Mouse (Mus musculus): Measurements from ENCODE around the gene Gm15155. TPM values are rescaled to one million over a fixed set of nuclear protein-coding genes. Genes with fewer than 3 reads are reported as not detected.
"Not testable (repeated sequence)": the region's sequence is repeated elsewhere in the genome, so short reads cannot be mapped to it uniquely, and the experiment has no call there.

The Gm15155 gene
- polyA plus RNA-seq, 1 experiment from 2014 or later: not detected

DNA sequence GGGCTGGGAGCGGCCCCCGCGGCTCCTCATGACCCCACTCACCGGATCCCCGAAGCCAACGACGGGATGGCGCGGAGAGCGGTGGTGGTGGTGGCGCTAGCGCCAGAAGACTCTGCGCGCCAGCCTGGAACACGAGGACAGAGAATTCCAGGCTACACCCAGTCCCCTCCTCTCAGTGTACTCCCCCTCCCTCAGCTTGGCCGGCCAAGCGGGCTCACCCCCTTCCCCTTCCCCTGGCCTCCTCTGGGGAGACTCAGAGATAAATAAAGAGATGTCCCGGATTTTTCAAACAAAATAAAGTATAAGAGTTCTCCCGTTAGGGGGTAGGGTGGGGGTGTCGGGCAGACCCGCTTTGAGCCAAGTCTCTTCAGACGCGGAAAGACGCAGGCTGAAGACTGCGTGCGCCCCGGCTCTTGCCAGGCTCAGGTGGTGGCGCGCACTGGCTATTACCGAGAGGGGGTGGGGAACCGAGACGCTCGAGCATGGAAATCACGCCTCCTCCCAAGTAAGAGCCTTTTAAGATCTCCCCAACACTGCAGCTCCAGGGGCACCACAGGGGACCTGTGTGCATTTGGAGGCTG lies 750 bp upstream of the Gm15155 start, which contains the start of gene Ptchd1:
Gene Ptchd1, minus strand, starts transcription at position 114 of the 581 bp plus-strand sequence.
- Histone ChIP-seq H3K4me2 (ENCODE audit: low read depth, low read length) (peak within 1 kb of the TSS; percentile 84), H3K4me3 (ENCODE audit: low read length) (peak within 1 kb of the TSS; percentile 51), H3K27me3 (replicated peaks; ENCODE audit: control insufficient read depth, insufficient read depth, low read length) (peaks cover 22% of the 10 kb centered on the region), H3K4me1 (ENCODE audit: control insufficient read depth, insufficient read depth, low read length) (no peaks in the 10 kb centered on the region), H3K36me3 (ENCODE audit: control insufficient read depth, insufficient read depth, low read length) (no peaks in the 10 kb centered on the region), H3K27ac (ENCODE audit: low read length) (no peak within 1 kb of the TSS), H3K9ac (ENCODE audit: low read depth, low read length) (peak within 1 kb of the TSS; percentile 40; the same call in 1 of the 2 replicates), H3K9me3 (ENCODE audit: control insufficient read depth, low read length) (no peaks in the 10 kb centered on the region)
- ATAC-seq: peak; percentile 66
- WGBS: 11% methylated on average over 34 of the region's 34 CpGs

DNA sequence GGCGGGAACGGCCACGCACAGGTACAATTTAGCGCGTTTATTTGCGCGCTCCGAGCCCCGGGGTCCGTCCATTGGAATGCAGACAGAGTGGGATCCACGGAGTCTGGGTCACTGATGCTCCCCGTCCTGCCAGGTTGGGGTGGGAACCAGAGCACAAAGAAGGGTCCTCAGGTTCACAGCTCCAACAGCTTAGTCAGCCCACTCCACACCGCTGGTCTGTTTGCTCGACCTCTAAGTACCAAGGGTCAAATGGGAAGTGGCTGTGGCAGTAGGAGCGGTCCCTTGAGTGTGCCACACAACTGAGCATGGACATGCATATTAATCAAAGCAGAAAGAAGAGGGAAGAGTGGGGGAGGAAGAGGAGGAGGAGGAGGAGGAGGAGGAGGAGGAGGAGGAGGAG lies 354 bp downstream of the Gm15155 start:
- peak overlapping the region; percentile 22 for H3K4me3 ChIP-seq (ENCODE audit: low read length)
- H3K9ac ChIP-seq (ENCODE audit: low read depth, low read length): no peak overlapping the region
- no peak overlapping the region for H3K27ac ChIP-seq (ENCODE audit: low read length)
- H3K36me3 ChIP-seq (ENCODE audit: control insufficient read depth, insufficient read depth, low read length): no peaks in the 10 kb centered on the region
- 23% methylated on average over 14 of the region's 15 CpGs for WGBS
- no peaks in the 10 kb centered on the region for H3K4me1 ChIP-seq (ENCODE audit: control insufficient read depth, insufficient read depth, low read length)
- H3K4me2 ChIP-seq (ENCODE audit: low read depth, low read length): peak overlapping the region; percentile 84
- H3K9me3 ChIP-seq (ENCODE audit: control insufficient read depth, low read length): no peaks in the 10 kb centered on the region
- peaks cover 22% of the 10 kb centered on the region for H3K27me3 ChIP-seq (replicated peaks; ENCODE audit: control insufficient read depth, insufficient read depth, low read length)
- ATAC-seq: no peak

GRCm38 (mm10) chrX:155625671-155626196 lies 1.2 kb downstream of the Gm15155 start:
- ATAC-seq: no peak
- no peak overlapping the region for H3K9ac ChIP-seq (ENCODE audit: low read depth, low read length)
- H3K4me3 ChIP-seq (ENCODE audit: low read length): no peak overlapping the region
- H3K27me3 ChIP-seq (replicated peaks; ENCODE audit: control insufficient read depth, insufficient read depth, low read length): peaks cover 22% of the 10 kb centered on the region
- no peak overlapping the region for H3K27ac ChIP-seq (ENCODE audit: low read length)
- H3K36me3 ChIP-seq (ENCODE audit: control insufficient read depth, insufficient read depth, low read length): no peaks in the 10 kb centered on the region
- no peaks in the 10 kb centered on the region for H3K9me3 ChIP-seq (ENCODE audit: control insufficient read depth, low read length)
- 10% methylated on average over 13 of the region's 13 CpGs for whole genome bisulfite sequencing
- no peak overlapping the region for H3K4me2 ChIP-seq (ENCODE audit: low read depth, low read length)
- H3K4me1 ChIP-seq (ENCODE audit: control insufficient read depth, insufficient read depth, low read length): no peaks in the 10 kb centered on the region

- Histone ChIP-seq H3K4me1 (ENCODE audit: control insufficient read depth, insufficient read depth, low read length) (no peaks in the 10 kb centered on the region), H3K4me2 (ENCODE audit: low read depth, low read length) (no peak overlapping the region), H3K27me3 (replicated peaks; ENCODE audit: control insufficient read depth, insufficient read depth, low read length) (no peaks in the 10 kb centered on the region), H3K9me3 (ENCODE audit: control insufficient read depth, low read length) (no peaks in the 10 kb centered on the region), H3K36me3 (ENCODE audit: control insufficient read depth, insufficient read depth, low read length) (no peaks in the 10 kb centered on the region), H3K27ac (ENCODE audit: low read length) (no peak overlapping the region), H3K9ac (ENCODE audit: low read depth, low read length) (no peak overlapping the region), H3K4me3 (ENCODE audit: low read length) (no peak overlapping the region)
- no peak for ATAC-seq
- WGBS: 0% methylated on average over 1 of the region's 1 CpGs
Measured at GRCm38 (mm10) chrX:155643975-155644374, 19.4 kb downstream of the Gm15155 start.

DNA sequence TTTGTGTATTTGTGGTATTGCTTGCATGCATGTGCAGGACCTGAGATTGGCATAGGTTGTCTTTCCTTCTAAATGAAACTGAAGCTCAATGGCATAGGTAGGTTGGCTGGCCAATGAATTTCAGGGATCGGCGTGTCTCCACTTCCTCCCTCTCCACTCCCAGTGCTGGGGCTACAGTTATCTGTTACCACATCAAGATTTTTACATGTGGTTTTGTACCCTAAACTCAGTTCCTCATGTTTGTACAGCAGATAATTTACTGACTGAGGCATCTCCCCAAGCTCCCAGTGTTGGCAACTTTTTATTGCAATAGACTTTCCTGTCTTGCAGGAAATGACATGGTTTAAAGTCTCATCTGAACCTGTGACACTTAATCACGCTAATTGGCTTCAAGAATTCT lies 21.4 kb downstream of the Gm15155 start:
- H3K4me3 ChIP-seq (ENCODE audit: low read length): no peak overlapping the region
- H3K9me3 ChIP-seq (ENCODE audit: control insufficient read depth, low read length): no peaks in the 10 kb centered on the region
- H3K27me3 ChIP-seq (replicated peaks; ENCODE audit: control insufficient read depth, insufficient read depth, low read length): no peaks in the 10 kb centered on the region
- H3K27ac ChIP-seq (ENCODE audit: low read length): no peak overlapping the region
- ATAC-seq: no peak
- H3K36me3 ChIP-seq (ENCODE audit: control insufficient read depth, insufficient read depth, low read length): no peaks in the 10 kb centered on the region
- H3K4me1 ChIP-seq (ENCODE audit: control insufficient read depth, insufficient read depth, low read length): no peaks in the 10 kb centered on the region
- H3K9ac ChIP-seq (ENCODE audit: low read depth, low read length): no peak overlapping the region
- 90% methylated on average over 3 of the region's 3 CpGs for WGBS
- H3K4me2 ChIP-seq (ENCODE audit: low read depth, low read length): no peak overlapping the region

GRCm38 (mm10) chrX:155657971-155658370 lies 33.4 kb downstream of the Gm15155 start:
- no peaks in the 10 kb centered on the region for H3K4me1 ChIP-seq (ENCODE audit: control insufficient read depth, insufficient read depth, low read length)
- ATAC-seq: no peak
- H3K36me3 ChIP-seq (ENCODE audit: control insufficient read depth, insufficient read depth, low read length): no peaks in the 10 kb centered on the region
- no peaks in the 10 kb centered on the region for H3K27me3 ChIP-seq (replicated peaks; ENCODE audit: control insufficient read depth, insufficient read depth, low read length)
- H3K9me3 ChIP-seq (ENCODE audit: control insufficient read depth, low read length): no peaks in the 10 kb centered on the region
- H3K4me3 ChIP-seq (ENCODE audit: low read length): no peak overlapping the region
- H3K9ac ChIP-seq (ENCODE audit: low read depth, low read length): no peak overlapping the region
- no peak overlapping the region for H3K4me2 ChIP-seq (ENCODE audit: low read depth, low read length)
- whole genome bisulfite sequencing: 84% methylated on average over 1 of the region's 1 CpGs
- H3K27ac ChIP-seq (ENCODE audit: low read length): no peak overlapping the region

DNA sequence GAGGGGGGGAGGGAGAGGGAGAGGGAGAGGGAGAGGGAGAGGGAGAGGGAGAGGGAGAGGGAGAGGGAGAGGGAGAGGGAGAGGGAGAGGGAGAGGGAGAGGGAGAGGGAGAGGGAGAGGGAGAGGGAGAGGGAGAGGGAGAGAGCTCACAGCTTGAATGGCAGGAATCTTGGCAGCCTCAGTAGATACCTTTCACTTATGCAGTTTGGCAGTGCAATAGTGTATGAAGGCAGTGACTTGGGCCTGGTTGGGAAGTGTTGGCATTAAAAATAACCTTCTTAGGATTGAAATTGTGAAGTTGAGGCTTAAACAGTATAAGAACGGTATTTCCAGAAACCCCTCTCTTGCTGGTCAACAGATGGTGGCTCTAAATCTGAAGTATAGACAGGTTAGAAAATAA lies 65.9 kb downstream of the Gm15155 start:
- H3K9ac ChIP-seq (ENCODE audit: low read depth, low read length); H3K27me3 ChIP-seq (replicated peaks; ENCODE audit: control insufficient read depth, insufficient read depth, low read length); H3K9me3 ChIP-seq (ENCODE audit: control insufficient read depth, low read length); H3K4me2 ChIP-seq (ENCODE audit: low read depth, low read length); H3K4me3 ChIP-seq (ENCODE audit: low read length); H3K27ac ChIP-seq (ENCODE audit: low read length); H3K36me3 ChIP-seq (ENCODE audit: control insufficient read depth, insufficient read depth, low read length); H3K4me1 ChIP-seq (ENCODE audit: control insufficient read depth, insufficient read depth, low read length); ATAC-seq: not testable (repeated sequence)
- WGBS: 74% methylated on average over 1 of the region's 1 CpGs

DNA sequence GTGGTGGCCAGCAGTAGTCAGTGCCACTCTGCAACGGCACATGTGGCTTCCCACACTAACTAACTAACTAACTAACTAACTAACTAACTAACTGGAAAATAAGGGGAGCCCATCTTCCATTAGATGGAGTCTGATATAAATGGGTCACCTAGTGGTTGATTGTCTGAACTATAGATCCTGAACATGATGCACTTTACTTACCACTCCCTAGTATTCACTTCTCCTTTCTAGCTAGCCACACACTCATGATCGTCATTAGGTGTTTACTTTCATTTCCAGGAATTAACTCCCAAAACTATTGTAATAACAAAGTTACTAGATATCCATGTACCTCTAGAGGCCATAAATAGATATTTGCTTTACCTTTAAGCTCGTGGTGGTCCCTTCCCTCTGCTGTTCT lies 99.6 kb downstream of the Gm15155 start:
- Histone ChIP-seq H3K4me2 (ENCODE audit: low read depth, low read length) (no peak overlapping the region), H3K9ac (ENCODE audit: low read depth, low read length) (no peak overlapping the region), H3K4me3 (ENCODE audit: low read length) (no peak overlapping the region), H3K27ac (ENCODE audit: low read length) (no peak overlapping the region), H3K27me3 (replicated peaks; ENCODE audit: control insufficient read depth, insufficient read depth, low read length) (no peaks in the 10 kb centered on the region), H3K4me1 (ENCODE audit: control insufficient read depth, insufficient read depth, low read length) (no peaks in the 10 kb centered on the region), H3K36me3 (ENCODE audit: control insufficient read depth, insufficient read depth, low read length) (no peaks in the 10 kb centered on the region), H3K9me3 (ENCODE audit: control insufficient read depth, low read length) (no peaks in the 10 kb centered on the region)
- no peak for ATAC-seq
- 82% methylated on average over 3 of the region's 3 CpGs for WGBS

- 65% methylated on average over 1 of the region's 1 CpGs for WGBS
- no peak overlapping the region for H3K4me2 ChIP-seq (ENCODE audit: low read depth, low read length)
- H3K27ac ChIP-seq (ENCODE audit: low read length): no peak overlapping the region
- H3K9me3 ChIP-seq (ENCODE audit: control insufficient read depth, low read length): no peaks in the 10 kb centered on the region
- no peak overlapping the region for H3K4me3 ChIP-seq (ENCODE audit: low read length)
- ATAC-seq: no peak
- H3K4me1 ChIP-seq (ENCODE audit: control insufficient read depth, insufficient read depth, low read length): no peaks in the 10 kb centered on the region
- H3K36me3 ChIP-seq (ENCODE audit: control insufficient read depth, insufficient read depth, low read length): no peaks in the 10 kb centered on the region
- H3K9ac ChIP-seq (ENCODE audit: low read depth, low read length): no peak overlapping the region
- H3K27me3 ChIP-seq (replicated peaks; ENCODE audit: control insufficient read depth, insufficient read depth, low read length): no peaks in the 10 kb centered on the region
Measured at GRCm38 (mm10) chrX:155728387-155728786, 103.8 kb downstream of the Gm15155 start.

DNA sequence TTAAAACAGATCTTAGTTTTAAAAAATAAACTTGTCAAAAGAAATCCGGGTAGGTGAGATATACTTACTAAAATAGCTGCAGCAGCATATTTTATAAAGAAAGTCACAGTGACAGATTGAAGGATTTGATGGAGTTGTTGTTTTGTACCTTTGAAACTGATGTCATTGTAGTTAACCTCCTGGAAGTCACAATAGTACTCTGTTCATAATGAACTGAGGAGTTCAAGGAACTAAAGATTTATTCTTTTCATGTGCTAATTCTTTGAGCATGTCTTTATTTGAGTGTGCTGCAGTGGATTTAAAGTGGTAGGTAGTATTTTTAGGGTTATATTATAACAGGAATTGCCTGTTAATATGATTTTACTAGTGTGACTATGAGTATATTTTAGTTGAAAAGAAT lies 263.6 kb downstream of the Gm15155 start:
- Histone ChIP-seq H3K4me3 (ENCODE audit: low read length) (no peak overlapping the region), H3K9ac (ENCODE audit: low read depth, low read length) (no peak overlapping the region), H3K4me1 (ENCODE audit: control insufficient read depth, insufficient read depth, low read length) (no peaks in the 10 kb centered on the region), H3K27me3 (replicated peaks; ENCODE audit: control insufficient read depth, insufficient read depth, low read length) (no peaks in the 10 kb centered on the region), H3K4me2 (ENCODE audit: low read depth, low read length) (no peak overlapping the region), H3K27ac (ENCODE audit: low read length) (no peak overlapping the region), H3K9me3 (ENCODE audit: control insufficient read depth, low read length) (no peaks in the 10 kb centered on the region), H3K36me3 (ENCODE audit: control insufficient read depth, insufficient read depth, low read length) (no peaks in the 10 kb centered on the region)
- 67% methylated on average over 1 of the region's 1 CpGs for WGBS
- no peak for ATAC-seq
